Mouse (Mus musculus) midbrain, embryonic 11.5 days (tissue): ENCODE measurements around the gene Klrb1a. TPM values are rescaled to one million over a fixed set of nuclear protein-coding genes. Genes with fewer than 3 reads are reported as not detected.
"Not testable (repeated sequence)": the region's sequence is repeated elsewhere in the genome, so short reads cannot be mapped to it uniquely, and the experiment has no call there.

ENCODE experiments used
- ATAC-seq: fragments of 200-750 bp; cut with Nextera tagmentation; 2 replicates; pipeline ENCODE4 v1.8.0; 2017; ENCODE audit warnings: moderate TSS enrichment, moderate library complexity; ENCODE audit not compliant: low FRiP score
- DNase-seq: peaks from one replicate; pipeline ENCODE4 v3.0.0; 2015; ENCODE audit warnings: low spot score; ENCODE audit errors: missing footprints
- H3K27ac ChIP-seq: fragments of 300-500 bp; sonication (generic); 2 replicates; pipeline ENCODE4 v1.5.1; 2014; ENCODE audit warnings: low read depth, low read length
- H3K27me3 ChIP-seq: fragments of 300-500 bp; sonication (generic); 2 replicates; pipeline ENCODE4 v1.6.1; 2014; ENCODE audit warnings: mild to moderate bottlenecking, low read length, moderate library complexity, mixed read lengths; ENCODE audit not compliant: control insufficient read depth, insufficient read depth
- H3K36me3 ChIP-seq: fragments of 300-500 bp; sonication (generic); 2 replicates; pipeline ENCODE4 v1.6.1; 2014; ENCODE audit warnings: mild to moderate bottlenecking, low read length, moderate library complexity, mixed read lengths; ENCODE audit not compliant: control insufficient read depth, insufficient read depth
- H3K4me1 ChIP-seq: fragments of 300-500 bp; sonication (generic); 2 replicates; pipeline ENCODE4 v1.6.1; 2014; ENCODE audit warnings: low read length; ENCODE audit not compliant: control insufficient read depth, insufficient read depth
- H3K4me2 ChIP-seq: fragments of 300-500 bp; sonication (generic); 2 replicates; pipeline ENCODE4 v1.6.1; 2014; ENCODE audit warnings: mild to moderate bottlenecking, moderate library complexity
- H3K4me3 ChIP-seq: fragments of 300-500 bp; sonication (generic); 2 replicates; pipeline ENCODE4 v1.5.1; 2014; ENCODE audit warnings: low read depth, low read length
- H3K9ac ChIP-seq: fragments of 300-500 bp; sonication (generic); 2 replicates; pipeline ENCODE4 v1.6.1; 2014; ENCODE audit warnings: low read length
- H3K9me3 ChIP-seq: fragments of 300-500 bp; sonication (generic); 2 replicates; pipeline ENCODE4 v1.6.1; 2016; ENCODE audit warnings: low read length; ENCODE audit not compliant: control insufficient read depth
- WGBS: fragments of 180-500 bp; shearing (Covaris S2); extraction: QIAGEN DNeasy Blood & Tissue Kit; methylation state at CpG from one replicate; pipeline ENCODE4 v1.1.7; 2014; 5-methylcytosine and 5-hydroxymethylcytosine counted together
- polyA plus RNA-seq: library from polyadenylated mRNA; unstranded; fragments of >200 nt; fragmentation: Nextera tagmentation; extraction: Ambion mirVana; gene quantifications from 2 replicates; pipeline ENCODE4 v1.2.1, GENCODE M21; 2014

Klrb1a gene
- not detected in 2 replicates for polyA plus RNA-seq

GRCm38 (mm10) chr6:128623433-128623832 lies at the start of gene Klrb1a:
Klrb1a (minus strand) TSS chr6:128623533.
- H3K9ac ChIP-seq, H3K27ac ChIP-seq, H3K4me1 ChIP-seq, ATAC-seq, H3K9me3 ChIP-seq, H3K36me3 ChIP-seq, H3K4me2 ChIP-seq, H3K4me3 ChIP-seq, H3K27me3 ChIP-seq, DNase-seq: not testable (repeated sequence)
- 94% methylated on average over 5 of the region's 5 CpGs for WGBS

GRCm38 (mm10) chr6:128669936-128670335 lies 46.6 kb upstream of the Klrb1a start:
- Histone ChIP-seq H3K4me1 (no peaks in the 10 kb centered on the region), H3K4me3 (no peak overlapping the region), H3K4me2 (no peak overlapping the region), H3K9me3 (no peaks in the 10 kb centered on the region), H3K9ac (no peak overlapping the region), H3K36me3 (no peaks in the 10 kb centered on the region), H3K27ac (no peak overlapping the region), H3K27me3 (no peaks in the 10 kb centered on the region)
- DNase-seq = peak; percentile 14
- WGBS = 65% methylated on average over 4 of the region's 4 CpGs
- no peak for ATAC-seq

- Histone ChIP-seq H3K4me2 (no peak within 1 kb of the TSS), H3K4me1 (no peaks in the 10 kb centered on the region), H3K27me3 (no peaks in the 10 kb centered on the region), H3K9ac (no peak within 1 kb of the TSS), H3K36me3 (no peaks in the 10 kb centered on the region), H3K9me3 (no peaks in the 10 kb centered on the region), H3K4me3 (no peak within 1 kb of the TSS), H3K27ac (no peak within 1 kb of the TSS)
- peak; percentile 37 for DNase-seq
- WGBS = 20% methylated on average over 1 of the region's 1 CpGs
- no peak for ATAC-seq
These were observed 38.9 kb upstream of the Klrb1a start, which contains the start of gene Clec2h for GRCm38 (mm10) chr6:128662206-128662605. Clec2h (plus strand) TSS chr6:128662385.

- no peak overlapping the region for H3K9ac ChIP-seq
- no peak for ATAC-seq
- H3K9me3 ChIP-seq = no peaks in the 10 kb centered on the region
- H3K4me1 ChIP-seq = no peaks in the 10 kb centered on the region
- no peak for DNase-seq
- H3K36me3 ChIP-seq = no peaks in the 10 kb centered on the region
- H3K27me3 ChIP-seq = no peaks in the 10 kb centered on the region
- 95% methylated on average over 1 of the region's 1 CpGs for WGBS
- no peak overlapping the region for H3K4me2 ChIP-seq
- H3K4me3 ChIP-seq = no peak overlapping the region
- no peak overlapping the region for H3K27ac ChIP-seq
These were observed 37.9 kb upstream of the Klrb1a start for GRCm38 (mm10) chr6:128661249-128661648.

GRCm38 (mm10) chr6:128652938-128653337 lies 29.6 kb upstream of the Klrb1a start:
- 97% methylated on average over 1 of the region's 1 CpGs for WGBS
- no peak for ATAC-seq

GRCm38 (mm10) chr6:128650827-128651226 lies 27.5 kb upstream of the Klrb1a start:
- H3K27ac ChIP-seq, H3K4me3 ChIP-seq, DNase-seq, H3K9ac ChIP-seq, H3K36me3 ChIP-seq, H3K4me1 ChIP-seq, ATAC-seq, H3K27me3 ChIP-seq, H3K4me2 ChIP-seq, H3K9me3 ChIP-seq: not testable (repeated sequence)
- WGBS = 97% methylated on average over 3 of the region's 7 CpGs

More at GRCm38 (mm10) chr6:128652938-128653337, 29.6 kb upstream of the Klrb1a start:
- Histone ChIP-seq H3K27me3 (no peaks in the 10 kb centered on the region), H3K36me3 (no peaks in the 10 kb centered on the region), H3K4me3 (no peak overlapping the region), H3K27ac (no peak overlapping the region), H3K4me2 (no peak overlapping the region), H3K9ac (no peak overlapping the region), H3K9me3 (no peaks in the 10 kb centered on the region), H3K4me1 (no peaks in the 10 kb centered on the region)
- no peak for DNase-seq

- ATAC-seq (no peak), DNase-seq (no peak)
- Histone ChIP-seq H3K4me2 (no peak overlapping the region), H3K36me3 (no peaks in the 10 kb centered on the region), H3K27ac (no peak overlapping the region), H3K9ac (no peak overlapping the region), H3K27me3 (no peaks in the 10 kb centered on the region), H3K4me1 (no peaks in the 10 kb centered on the region), H3K4me3 (no peak overlapping the region), H3K9me3 (no peaks in the 10 kb centered on the region)
- WGBS = 88% methylated on average over 1 of the region's 1 CpGs
These were observed 26.9 kb upstream of the Klrb1a start for GRCm38 (mm10) chr6:128650187-128650586.

- Histone ChIP-seq H3K4me2 (no peak overlapping the region), H3K27ac (no peak overlapping the region), H3K9me3 (no peaks in the 10 kb centered on the region), H3K27me3 (no peaks in the 10 kb centered on the region), H3K9ac (no peak overlapping the region), H3K36me3 (no peaks in the 10 kb centered on the region), H3K4me1 (no peaks in the 10 kb centered on the region), H3K4me3 (no peak overlapping the region)
- ATAC-seq (no peak), DNase-seq (no peak)
- 93% methylated on average over 3 of the region's 3 CpGs for WGBS
These were observed 26.3 kb upstream of the Klrb1a start for GRCm38 (mm10) chr6:128649681-128650080.

GRCm38 (mm10) chr6:128645708-128646107 lies 22.4 kb upstream of the Klrb1a start:
- DNase-seq, H3K9ac ChIP-seq, H3K27ac ChIP-seq, H3K36me3 ChIP-seq, ATAC-seq, H3K4me3 ChIP-seq, H3K4me2 ChIP-seq, H3K27me3 ChIP-seq, H3K4me1 ChIP-seq, H3K9me3 ChIP-seq: not testable (repeated sequence)
- 91% methylated on average over 12 of the region's 12 CpGs for WGBS
